Mouse (Mus musculus) liver, embryonic 13.5 days (tissue): Measurements from ENCODE around the gene Dhx58. TPM values are rescaled to one million over a fixed set of nuclear protein-coding genes. Genes with fewer than 3 reads are reported as not detected.

Source experiments
- polyA plus RNA-seq: library from polyadenylated mRNA; unstranded; fragments of >200 nt; fragmentation: Nextera tagmentation; extraction: Ambion mirVana; gene quantifications from 2 replicates; pipeline ENCODE4 v1.2.1, GENCODE M21; 2015

The Dhx58 gene
- polyA plus RNA-seq, 1 experiment from 2014 or later = 1.7 TPM

Other genes starting within 250 kb of the Dhx58 start
- gene Klhl11, start 231.5 kb downstream of the Dhx58 start, polyA plus RNA-seq = 2.4 and 2.6 TPM in 2 replicates
- 86.2 and 108 TPM in 2 replicates for gene Acly, start 176.3 kb downstream of the Dhx58 start, polyA plus RNA-seq
- gene Ttc25, start 158.7 kb downstream of the Dhx58 start, polyA plus RNA-seq = 0.08 and 0.16 TPM in 2 replicates
- 13.2 and 14.1 TPM in 2 replicates for gene Cnp, start 129.4 kb downstream of the Dhx58 start, polyA plus RNA-seq
- 19.9 and 20.9 TPM in 2 replicates for gene Nkiras2, start 85.0 kb downstream of the Dhx58 start, polyA plus RNA-seq
- gene Dnajc7, start 84.1 kb downstream of the Dhx58 start, polyA plus RNA-seq = 70.7 and 86.2 TPM in 2 replicates
- gene Zfp385c, start 11.8 kb downstream of the Dhx58 start, polyA plus RNA-seq = not detected in 2 replicates
- 20.9 and 23.8 TPM in 2 replicates for gene Kat2a, start 8.2 kb upstream of the Dhx58 start, polyA plus RNA-seq
- gene Hspb9, start 9.6 kb upstream of the Dhx58 start, polyA plus RNA-seq = 0.17 and 0.43 TPM in 2 replicates
- 18.8 and 20.5 TPM in 2 replicates for gene Rab5c, start 33.9 kb upstream of the Dhx58 start, polyA plus RNA-seq
- not detected in 2 replicates for gene Kcnh4, start 55.7 kb upstream of the Dhx58 start, polyA plus RNA-seq
- gene Hcrt, start 58.7 kb upstream of the Dhx58 start, polyA plus RNA-seq = not detected in 2 replicates
- gene Ghdc, start 66.7 kb upstream of the Dhx58 start, polyA plus RNA-seq = 1.4 and 2.4 TPM in 2 replicates
- 21.1 and 23.8 TPM in 2 replicates for gene Stat5b, start 146.5 kb upstream of the Dhx58 start, polyA plus RNA-seq
- 11.1 and 14.6 TPM in 2 replicates for gene Stat5a, start 155.1 kb upstream of the Dhx58 start, polyA plus RNA-seq
- 28.5 and 32.8 TPM in 2 replicates for gene Stat3, start 235.3 kb upstream of the Dhx58 start, polyA plus RNA-seq